Comparison of ENCODE assay signal across 8 mouse cellular contexts in the genomic region with DNA sequence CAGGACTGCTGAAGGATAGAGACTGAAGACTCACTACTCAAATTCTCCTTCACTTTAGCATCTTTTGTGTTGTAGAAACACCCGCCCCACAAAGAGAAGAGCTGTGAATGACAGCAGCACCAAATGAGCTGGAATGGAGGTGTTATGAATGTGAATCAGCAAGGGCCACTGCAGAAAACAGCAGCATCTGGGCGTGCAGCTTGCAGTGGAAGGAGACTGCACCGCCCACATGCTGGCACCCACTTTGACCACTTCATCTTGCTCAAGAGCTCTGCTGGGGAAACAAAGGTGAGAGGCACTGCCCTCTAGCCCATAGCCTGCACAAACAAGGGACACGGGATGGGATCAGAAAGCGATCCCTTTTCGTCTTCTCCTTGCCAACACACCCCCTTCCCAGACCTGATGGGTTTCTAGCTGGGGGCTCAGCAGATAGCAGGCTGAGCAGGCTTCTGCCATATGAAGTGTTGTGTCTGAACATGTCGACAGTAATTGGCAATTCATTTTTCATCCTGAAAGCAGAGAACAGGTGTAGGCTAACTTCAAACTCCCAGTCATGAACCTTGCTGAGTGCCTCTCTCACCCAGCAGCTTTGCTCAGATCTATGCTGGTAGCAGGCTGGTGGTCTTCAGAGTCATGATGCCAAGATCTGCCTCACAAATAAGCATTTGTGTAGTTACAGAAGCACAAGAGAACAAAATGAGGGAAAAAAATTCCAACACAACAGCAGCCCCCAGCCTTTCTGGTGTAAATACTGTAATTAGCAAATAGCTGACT.
DNase-seq lines count a peak whose midpoint lies in the region; ATAC-seq and TF ChIP-seq lines count a peak whose summit lies in the region.
"Had no signal": no experiment of that assay in that cellular context is flagged by ENCODE, and none has a peak within 500 bp of the region (broad histone marks: within the 10 kb centered on the region; RNA-seq: fewer than 3 reads in every experiment).

No protein-coding gene starts in this region.

- no peak overlapping the region for H3K4me3 ChIP-seq in neural tube, embryonic 13.5 days
- no peak overlapping the region for H3K4me3 ChIP-seq in cerebellum, adult 2 months (replicated peaks; ENCODE audit: insufficient read depth, low read depth, low read length)
- H3K4me3 ChIP-seq: liver, embryonic 15.5 days had no signal

- peak overlapping the region; percentile 56; the same call in 1 of the 2 replicates for H3K27ac ChIP-seq in neural tube, embryonic 13.5 days (replicated peaks)
- no peak overlapping the region for H3K27ac ChIP-seq in cerebellum, adult 2 months (ENCODE audit: insufficient read depth, low read length)
- H3K27ac ChIP-seq: liver, embryonic 15.5 days had no signal

- peaks cover 13% of the 10 kb centered on the region for H3K4me1 ChIP-seq in neural tube, embryonic 13.5 days (replicated peaks)
- H3K4me1 ChIP-seq in cerebellum, adult 2 months (ENCODE audit: control insufficient read depth, insufficient read depth, low read length) = no peaks in the 10 kb centered on the region
- H3K4me1 ChIP-seq: liver, embryonic 15.5 days had no signal

- ATAC-seq in neural tube, embryonic 13.5 days (ENCODE audit: low read depth) = no peak
- ATAC-seq in erythroblast, adult 5-6 weeks (replicated peaks; ENCODE audit: low FRiP score, poor library complexity, severe bottlenecking) = no peak

- TF ChIP-seq POLR2A in cerebellum, adult 2 months (IDR thresholded peaks at IDR 0.05; ENCODE audit: borderline replicate concordance, insufficient read depth, low read length) = no peak

- H3K4me2 ChIP-seq in neural tube, embryonic 13.5 days = no peak overlapping the region
- H3K4me2 ChIP-seq: liver, embryonic 15.5 days had no signal

- 76% methylated on average over 7 of the region's 7 CpGs for WGBS in neural tube, embryonic 13.5 days
- 69% methylated on average over 7 of the region's 7 CpGs for WGBS in cerebellum, adult 2 months

- H3K9me3 ChIP-seq in neural tube, embryonic 13.5 days = no peaks in the 10 kb centered on the region
- H3K9me3 ChIP-seq: liver, embryonic 15.5 days had no signal

- H3K27me3 ChIP-seq in neural tube, embryonic 13.5 days = no peaks in the 10 kb centered on the region
- no peaks in the 10 kb centered on the region for H3K27me3 ChIP-seq in cerebellum, adult 2 months (ENCODE audit: control insufficient read depth, insufficient read depth, low read length)
- H3K27me3 ChIP-seq: liver, embryonic 15.5 days had no signal

- H3K36me3 ChIP-seq in neural tube, embryonic 13.5 days = 0 out of 2 replicates have a peak, but pooled peaks cover 4% of the 10 kb centered on the region

- no peak for DNase-seq in neural tube, embryonic 10.5 days (ENCODE audit: extremely low spot score, low spot score)
- DNase-seq in frontal cortex, postnatal 36 days (ENCODE audit: low spot score in 2 of 2) = peak; percentile 50 to 64
- peak; percentile 76 for DNase-seq in lung, postnatal 36 days
- no peak for DNase-seq in cerebellum, adult 2 months
- no peak for DNase-seq in cerebellum, postnatal 4 days (ENCODE audit: low spot score in 2 of 2)

- no peak overlapping the region for H3K9ac ChIP-seq in neural tube, embryonic 13.5 days
- H3K9ac ChIP-seq: liver, embryonic 15.5 days had no signal

- no peak for TF ChIP-seq CTCF in cerebellum, adult 2 months (IDR thresholded peaks at IDR 0.05; ENCODE audit: borderline replicate concordance, insufficient read depth, low read depth, low read length)

Comparison
In these comparisons a context has a peak if more than half of its experiments do, and no peak if none do; other contexts are left out.
1. DNase-seq: peak in frontal cortex, postnatal 36 days (2 of 2) and lung, postnatal 36 days (single experiment); none in neural tube, embryonic 10.5 days (single experiment), cerebellum, adult 2 months (0 of 2) and cerebellum, postnatal 4 days (0 of 2).